Mouse (Mus musculus): Measurements from ENCODE around the gene Ptprf. TPM values are rescaled to one million over a fixed set of nuclear protein-coding genes. Genes with fewer than 3 reads are reported as not detected.

Gene Ptprf
- total RNA-seq, 2 experiments from 2014 or later: 229 to 232 TPM

DNA sequence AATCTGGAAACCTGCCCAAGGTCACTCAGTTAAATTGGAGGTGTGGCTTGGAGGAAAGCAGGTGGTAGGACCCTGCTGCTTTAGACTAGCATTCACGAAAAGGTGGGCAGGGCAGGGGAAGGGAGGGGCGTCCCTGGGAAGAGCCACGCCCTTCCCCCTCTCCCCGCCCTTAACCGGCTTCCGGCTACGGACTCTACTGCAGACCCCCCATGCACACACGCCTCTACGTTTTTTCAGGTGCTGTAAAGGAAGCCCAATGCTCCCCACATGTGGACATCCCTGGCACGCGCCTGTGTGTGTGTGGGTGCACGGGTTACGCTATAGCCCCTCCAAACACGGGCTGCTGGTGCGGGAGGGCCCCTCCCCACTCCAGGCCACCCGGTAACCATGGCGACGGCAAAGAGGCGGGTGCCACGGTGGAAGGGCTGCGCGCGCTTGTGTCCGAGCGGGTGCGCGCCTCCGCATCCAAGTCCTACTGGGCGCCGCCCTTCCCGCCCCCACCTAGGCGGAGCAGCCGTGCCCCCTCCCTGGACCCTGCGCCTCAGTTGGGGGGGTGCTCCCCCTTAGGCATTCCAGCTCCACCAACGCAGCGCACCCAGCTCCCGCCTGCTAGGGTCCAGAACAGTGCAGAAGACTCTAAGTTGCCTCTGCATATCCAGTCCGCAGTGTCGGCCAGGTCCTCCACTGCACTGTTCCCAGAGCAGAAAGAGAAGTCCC, 30.5 kb downstream of the Ptprf start:
- peak; percentile 83 for DNase-seq
- intact Hi-C loops (cut with DNase I): no loop called here

DNA sequence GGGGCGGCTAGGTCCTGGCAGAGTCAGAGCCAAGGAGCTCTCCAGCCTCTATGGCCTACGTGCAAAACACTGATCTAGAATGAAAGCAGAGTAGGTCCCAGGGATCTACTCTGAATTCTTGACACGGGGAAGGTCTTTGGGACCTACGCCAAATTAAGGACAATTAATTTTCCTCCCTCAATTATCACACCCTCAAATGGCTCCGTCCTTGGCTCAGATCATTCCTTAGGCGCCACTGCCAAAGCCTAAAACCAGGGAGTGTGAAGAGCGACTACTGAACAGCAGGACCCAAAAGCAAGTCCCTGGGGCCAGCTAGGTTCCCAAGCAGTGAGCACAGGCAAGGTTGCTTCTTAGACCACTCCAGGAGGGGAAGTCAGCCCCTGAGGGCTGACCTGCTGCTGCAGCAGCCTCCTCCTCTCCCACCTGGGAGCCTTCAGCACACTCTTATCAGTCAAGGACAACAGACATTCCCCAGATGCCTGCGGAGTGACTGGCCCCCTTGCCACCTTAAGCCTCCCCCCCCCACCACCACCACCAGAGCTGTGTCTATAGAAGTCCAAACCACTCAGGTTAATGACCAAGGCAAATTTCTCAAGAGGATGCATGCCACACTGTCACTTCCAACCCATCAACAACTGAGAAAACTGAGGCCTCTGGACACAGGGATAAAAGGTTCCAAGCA, 31.3 kb downstream of the Ptprf start:
- peak; percentile 38 for DNase-seq
- intact Hi-C loops (cut with DNase I): no loop called here

DNA sequence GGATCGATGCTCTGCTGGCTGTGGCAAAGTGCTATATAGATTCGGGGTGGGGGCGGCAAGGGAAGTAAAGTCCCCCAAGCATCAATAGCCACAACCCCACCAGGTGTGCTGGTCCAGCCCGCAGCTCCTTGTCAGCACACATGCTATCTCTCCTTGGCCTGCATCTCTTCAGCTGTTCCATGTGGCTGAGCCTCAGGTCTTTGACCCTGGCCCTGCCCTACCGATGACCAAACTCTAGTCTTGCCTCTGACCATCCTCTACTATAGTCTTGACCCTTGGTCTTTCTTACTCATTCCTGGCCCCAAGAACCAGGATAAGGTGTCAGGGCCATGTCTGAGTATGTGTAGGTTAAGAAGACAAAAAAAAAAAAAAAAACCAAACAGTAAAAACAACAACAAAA, 33.2 kb downstream of the Ptprf start:
- no peak for DNase-seq
- intact Hi-C loops (cut with DNase I): no loop called here

DNA sequence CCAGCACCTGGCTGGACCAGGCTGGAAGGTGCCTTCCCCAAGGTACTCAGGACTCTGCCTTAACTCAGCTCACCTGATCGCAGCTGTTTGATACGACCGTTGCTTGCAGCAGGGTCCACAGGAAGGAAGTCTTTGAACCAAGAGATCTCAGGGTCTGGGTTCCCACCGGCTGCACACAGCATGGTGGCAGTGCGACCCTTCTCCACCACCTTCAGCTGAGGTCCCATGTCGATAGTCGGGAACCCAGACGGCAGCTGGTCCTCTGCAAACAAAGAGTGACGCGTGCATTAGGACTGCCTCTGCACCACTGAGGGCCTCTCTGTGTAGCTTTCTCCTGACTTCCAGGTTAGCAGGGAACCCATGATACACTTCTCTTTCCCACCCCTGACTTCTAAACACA, 33.8 kb downstream of the Ptprf start:
- intact Hi-C loops (cut with DNase I): no loop called here
- DNase-seq: no peak

DNA sequence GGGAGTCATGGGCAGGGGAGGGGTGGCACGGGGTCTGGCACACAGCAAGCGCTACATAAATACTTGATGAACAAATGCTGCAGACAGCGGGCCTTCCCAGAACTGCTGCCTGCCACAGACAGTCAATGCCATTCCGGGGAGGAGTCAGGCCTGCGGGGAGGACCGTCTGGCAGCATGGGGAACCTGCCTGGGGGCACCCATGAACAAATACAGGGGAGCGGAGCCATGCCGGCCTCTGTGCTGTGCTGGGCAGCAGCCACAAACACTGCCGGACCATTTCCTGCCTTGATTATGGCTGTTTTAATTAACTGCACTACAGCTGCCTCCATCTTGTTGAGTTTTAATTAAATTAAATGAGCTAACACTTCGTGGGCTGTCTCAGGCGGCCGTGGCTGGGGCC, 35.0 kb downstream of the Ptprf start:
- peak; percentile 35 for DNase-seq
- intact Hi-C loops (cut with DNase I): no loop called here

DNA sequence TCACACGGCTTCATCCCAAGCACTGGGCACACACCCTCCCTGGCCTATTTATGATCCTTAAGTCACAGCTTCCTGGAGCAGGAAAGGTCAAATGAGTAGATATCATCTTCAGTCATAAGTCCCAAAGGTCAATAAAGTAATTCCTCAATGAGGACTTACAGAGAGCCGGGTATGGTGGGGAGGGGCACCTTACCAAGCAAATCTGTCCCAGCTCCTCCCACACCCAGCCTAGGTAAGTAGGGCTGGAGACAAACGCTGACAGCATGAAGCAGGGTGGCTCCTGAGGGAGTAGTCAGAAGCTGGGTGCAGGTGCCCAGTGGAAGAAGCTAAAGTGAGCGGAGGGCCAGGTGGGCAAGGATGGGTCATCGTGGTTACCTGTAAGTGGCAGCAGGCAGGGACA, 36.3 kb downstream of the Ptprf start:
- intact Hi-C loops (cut with DNase I): no loop called here
- DNase-seq: no peak

DNA sequence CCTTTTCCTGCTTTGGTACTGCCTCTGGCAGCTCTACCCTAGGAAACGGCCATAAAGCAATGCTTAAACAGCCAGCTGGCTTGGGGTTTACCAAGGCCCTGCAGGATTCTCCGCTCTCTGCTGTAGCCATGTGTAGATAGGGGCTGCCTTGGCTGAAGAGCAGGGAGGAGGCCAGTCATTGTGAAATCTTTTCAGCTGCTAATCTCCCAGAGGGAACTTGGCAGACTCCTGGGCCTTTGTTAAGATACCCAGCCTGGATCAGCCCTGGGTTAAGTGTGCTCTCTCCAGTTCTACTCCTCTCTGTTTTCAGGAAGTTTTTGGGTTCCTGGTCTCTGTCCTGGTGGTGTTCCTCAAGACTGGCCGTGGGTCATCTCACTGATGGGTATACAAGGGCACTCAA, 43.9 kb downstream of the Ptprf start:
- intact Hi-C loops (cut with DNase I): no loop called here
- DNase-seq: no peak

DNA sequence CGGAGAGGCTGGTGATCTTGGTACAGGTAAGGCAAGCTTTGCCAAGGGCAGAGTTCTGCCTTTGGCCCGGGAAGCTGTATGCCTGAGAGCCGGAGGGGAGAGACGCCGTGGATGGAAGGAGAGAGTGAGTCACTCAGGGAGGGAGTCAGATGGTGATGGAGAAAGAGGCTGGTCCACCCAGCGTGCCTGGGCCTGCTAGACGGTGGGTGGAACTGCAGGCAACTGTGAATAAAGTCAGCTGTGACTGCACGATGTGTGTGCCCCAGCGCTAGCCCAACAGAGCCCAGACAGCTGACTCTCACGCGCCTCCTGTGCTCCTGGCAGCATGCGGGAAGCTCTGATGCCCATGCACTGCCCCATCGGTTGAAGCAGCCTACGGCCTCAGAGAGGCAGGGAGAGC, 45.4 kb downstream of the Ptprf start:
- no peak for DNase-seq
- intact Hi-C loops (cut with DNase I): no loop called here

DNA sequence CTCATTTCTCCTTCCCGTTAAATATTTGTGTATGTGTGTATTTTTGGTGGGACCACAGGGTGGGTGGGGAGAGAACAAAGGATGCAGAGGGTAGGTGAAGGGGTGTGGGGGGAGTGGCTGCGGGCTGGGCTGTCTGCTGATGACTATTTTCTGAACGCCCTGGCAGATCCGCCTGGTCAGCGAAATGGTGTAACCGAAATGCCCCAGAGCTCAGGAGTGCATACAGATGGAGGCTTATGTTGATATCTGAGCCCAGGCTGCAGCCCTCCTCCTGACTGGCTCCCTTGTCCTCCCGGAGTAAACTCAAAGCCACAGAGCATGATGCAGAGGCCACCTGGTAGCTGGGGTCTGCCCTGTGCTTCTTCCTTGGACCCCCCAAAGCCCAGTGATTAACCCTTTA, 47.4 kb downstream of the Ptprf start:
- intact Hi-C loops (cut with DNase I): no loop called here

DNA sequence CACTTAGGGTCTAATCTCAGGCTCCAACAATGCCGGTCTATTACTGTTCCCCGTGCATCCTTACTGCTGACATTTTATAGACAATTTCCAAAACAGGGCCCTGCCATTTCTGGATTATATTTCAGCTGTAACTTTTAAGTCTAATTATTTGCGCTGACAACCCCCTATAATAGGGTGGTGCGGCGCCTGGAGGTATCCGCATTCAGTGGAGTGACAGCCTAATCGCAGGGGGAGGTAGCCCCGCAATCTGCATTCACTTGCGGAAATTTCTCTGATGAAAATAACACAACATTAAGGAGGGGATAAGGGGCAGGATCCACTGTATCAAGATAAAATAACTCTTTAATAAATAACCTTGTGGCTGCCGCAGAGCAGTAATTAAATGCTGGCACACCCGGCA, 47.9 kb downstream of the Ptprf start:
- DNase-seq: no peak
- intact Hi-C loops (cut with DNase I): no loop called here

More for the DNA sequence above, 47.4 kb downstream of the Ptprf start:
- DNase-seq: no peak

DNA sequence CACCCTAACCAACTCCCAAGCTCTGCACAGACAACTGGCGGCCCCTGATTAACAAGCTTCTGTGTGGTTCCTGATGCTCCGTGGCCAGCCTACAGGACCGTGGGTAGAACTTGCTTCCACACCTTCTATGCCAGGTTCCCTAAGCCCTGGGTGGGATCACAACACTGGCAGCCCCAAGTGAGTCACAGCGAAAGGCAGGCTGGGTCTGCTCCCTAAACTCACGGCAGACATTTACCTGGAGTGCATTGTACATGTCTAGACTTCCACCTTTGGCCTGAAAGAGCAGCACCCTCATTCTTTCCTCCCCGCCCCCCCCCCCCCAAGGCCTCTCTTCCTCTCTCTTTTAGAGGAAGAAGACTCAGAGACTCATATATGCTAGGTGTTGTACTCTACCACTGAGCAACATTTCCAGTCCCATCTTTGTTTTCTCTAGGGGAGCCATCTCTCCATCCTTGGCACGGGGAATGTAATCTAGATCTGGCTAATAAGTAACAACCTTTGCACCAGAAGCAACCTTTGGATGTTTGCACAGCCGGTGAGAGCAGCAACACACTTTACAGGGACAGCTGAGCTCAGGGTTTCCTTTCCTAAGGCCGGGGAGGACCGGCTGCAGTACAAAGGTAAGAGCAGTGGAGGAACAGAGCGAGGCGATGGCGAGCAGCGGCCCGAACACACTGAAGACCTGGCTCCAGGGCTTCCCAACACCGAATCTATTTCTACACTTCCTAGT, 51.1 kb downstream of the Ptprf start:
- intact Hi-C loops (cut with DNase I): no loop called here

DNA sequence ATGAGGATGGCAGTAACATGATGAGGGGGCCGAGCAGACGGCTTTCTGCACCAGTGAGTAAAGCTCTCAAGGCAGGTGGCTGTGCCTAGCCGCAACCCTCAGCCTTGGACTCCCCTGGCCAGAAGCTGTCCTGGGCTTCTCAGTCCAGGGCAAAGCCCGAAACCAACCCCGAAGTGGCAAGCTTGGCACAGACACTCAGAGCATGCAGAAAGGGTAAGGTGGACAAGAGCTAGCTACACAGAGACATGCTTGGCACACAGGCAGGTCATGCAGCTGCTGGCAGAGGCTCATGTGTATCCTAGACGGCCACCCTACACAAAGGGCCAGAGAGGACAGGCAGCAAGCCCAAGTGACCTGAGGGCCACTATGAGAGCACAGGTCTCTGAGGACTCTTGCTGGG, 52.5 kb downstream of the Ptprf start:
- intact Hi-C loops (cut with DNase I): no loop called here
- DNase-seq: no peak

More for the DNA sequence above, 51.1 kb downstream of the Ptprf start:
- no peak for DNase-seq

DNA sequence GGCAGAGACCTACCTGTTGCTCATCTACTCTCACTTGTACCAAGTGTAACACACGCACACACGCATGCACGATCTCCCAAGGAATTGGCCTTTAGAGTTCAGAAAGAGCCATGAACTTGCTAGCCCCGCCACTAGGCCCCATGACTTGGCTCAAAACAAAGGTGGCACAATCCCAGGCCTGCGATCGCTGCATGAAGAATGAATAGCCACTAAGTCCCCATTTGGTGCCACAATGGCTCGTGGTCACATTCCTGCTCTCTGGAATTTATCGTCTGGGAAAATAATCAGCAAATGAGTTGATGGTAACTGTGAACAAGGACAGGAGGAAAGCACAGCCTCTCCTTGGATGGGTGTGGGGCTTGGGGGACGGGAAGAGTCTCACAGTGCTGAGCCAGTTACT, 54.3 kb downstream of the Ptprf start:
- no peak for DNase-seq
- intact Hi-C loops (cut with DNase I): no loop called here

DNA sequence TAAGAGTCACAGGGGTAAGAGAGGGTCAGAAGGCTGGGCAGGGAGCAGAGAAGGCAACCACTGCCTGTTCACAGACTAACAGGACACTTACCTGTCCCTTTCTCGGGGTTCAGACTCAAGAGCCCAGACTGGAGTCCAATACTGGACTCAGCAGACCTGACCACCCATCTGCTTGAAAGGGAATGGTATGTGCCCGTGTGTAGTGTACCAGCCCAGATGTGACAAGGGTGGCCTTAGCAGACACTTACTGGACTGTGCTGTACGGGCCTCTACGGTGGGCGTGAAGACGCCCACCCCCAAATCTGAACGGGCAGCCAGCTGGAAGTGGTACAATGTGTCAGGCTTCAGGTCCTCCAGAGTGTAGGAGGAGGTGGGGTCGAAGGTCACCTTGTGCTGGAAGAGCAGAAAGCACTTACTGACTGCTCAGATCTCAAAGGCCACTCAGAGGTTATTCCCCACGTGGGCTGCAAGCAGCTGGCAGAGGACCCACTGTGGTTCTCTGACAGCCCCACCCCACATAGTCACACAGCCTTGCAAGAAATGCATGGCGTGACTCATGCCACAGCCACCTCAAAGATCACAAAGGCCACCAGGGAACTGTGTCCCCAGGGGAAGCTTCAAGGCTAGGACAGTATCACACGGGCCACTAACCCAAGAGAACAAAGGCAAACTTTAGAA, 56.4 kb downstream of the Ptprf start:
- intact Hi-C loops (cut with DNase I): no loop called here
- no peak for DNase-seq

DNA sequence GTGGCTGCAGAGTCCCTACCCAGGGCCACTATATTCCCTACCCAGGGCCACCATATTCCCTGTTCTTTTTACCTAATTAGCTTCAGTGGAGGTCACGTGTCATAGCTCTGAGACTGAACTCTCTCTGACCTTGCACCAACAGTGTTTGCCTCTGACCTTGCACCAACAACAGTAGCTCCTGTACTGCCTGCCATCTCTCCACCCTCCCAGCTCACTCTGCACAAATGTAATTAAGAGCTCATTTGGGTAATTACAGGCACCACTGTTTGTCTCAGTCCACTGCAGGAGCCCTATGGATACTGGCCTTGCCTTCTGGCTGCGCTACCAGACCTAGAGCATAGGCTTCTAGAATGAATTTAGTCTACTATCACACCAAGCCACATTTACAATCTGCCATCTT, 57.3 kb downstream of the Ptprf start:
- DNase-seq: no peak
- intact Hi-C loops (cut with DNase I): no loop called here

DNA sequence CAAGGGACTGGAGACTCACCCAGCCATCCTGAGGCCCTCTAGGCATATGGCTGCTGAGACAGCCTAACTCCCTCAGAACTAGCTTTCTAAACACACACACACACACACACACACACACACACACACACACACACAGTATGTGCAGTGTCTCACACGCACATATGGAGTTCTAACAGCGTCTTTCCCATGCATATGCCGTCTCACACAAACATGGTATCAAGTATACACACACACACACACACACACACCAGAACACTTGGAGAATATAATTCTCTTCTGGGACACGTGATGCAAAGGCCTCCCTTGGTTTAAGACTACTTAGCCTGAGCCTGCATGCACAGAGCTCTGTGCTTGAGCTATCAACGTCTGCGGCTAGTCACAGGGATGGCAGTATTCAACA, 59.3 kb downstream of the Ptprf start:
- DNase-seq: no peak
- intact Hi-C loops (cut with DNase I): no loop called here

DNA sequence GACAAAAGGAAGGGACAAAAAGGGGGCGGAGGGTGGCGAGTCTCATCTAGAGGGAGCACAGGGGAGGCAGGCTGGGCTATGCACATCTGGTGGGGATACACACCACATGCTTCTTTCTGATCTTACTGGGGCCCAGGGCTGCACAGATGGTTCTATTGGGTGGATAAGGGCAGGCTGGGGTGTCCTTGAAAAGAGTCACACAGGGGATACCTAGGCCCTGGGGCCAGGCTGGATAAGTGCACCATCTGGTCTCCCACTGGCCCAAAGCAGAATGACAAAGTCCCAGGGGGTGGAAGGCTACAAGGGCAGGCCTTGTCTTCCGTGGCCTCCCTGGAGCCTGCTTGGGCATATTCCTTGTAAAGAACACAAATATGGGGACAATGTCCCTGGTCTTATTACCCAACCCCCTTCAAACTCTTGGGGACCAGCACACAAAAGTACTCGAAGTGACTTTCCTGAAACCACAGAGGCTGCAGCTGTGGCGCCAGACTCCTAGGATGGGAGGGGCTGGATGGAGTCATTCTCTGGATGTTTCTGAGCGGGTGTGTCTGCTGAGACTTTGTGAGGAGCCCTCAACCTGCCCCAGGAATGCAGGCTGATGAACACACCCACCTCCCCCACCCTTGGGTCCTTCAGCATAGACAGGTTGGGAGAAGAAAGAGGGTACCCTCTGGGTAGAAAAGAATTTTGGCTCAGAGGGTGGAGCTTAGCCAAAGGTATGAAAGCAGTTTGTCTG, 62.0 kb downstream of the Ptprf start:
- intact Hi-C loops (cut with DNase I): no loop called here
- no peak for DNase-seq

DNA sequence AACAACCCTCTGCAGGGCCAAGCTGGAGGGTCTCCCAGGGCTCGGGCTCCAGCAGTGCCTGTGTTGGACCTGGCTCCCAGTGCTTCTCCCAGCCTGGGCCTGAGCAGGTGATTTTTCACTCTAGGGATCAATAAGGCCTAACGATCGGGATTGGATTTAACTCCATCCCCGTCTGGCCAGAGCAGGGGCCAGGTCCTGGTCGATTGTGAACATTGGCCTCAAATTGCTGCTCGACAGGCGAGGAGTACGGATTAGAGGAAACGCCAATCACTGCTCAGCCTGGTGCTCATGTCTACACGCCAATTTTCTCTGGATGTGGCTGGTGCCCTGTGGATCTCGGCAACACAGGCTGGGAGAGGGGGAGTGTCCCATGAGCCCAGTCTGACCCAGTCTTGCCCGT, 63.8 kb downstream of the Ptprf start:
- intact Hi-C loops (cut with DNase I): no loop called here
- no peak for DNase-seq

DNA sequence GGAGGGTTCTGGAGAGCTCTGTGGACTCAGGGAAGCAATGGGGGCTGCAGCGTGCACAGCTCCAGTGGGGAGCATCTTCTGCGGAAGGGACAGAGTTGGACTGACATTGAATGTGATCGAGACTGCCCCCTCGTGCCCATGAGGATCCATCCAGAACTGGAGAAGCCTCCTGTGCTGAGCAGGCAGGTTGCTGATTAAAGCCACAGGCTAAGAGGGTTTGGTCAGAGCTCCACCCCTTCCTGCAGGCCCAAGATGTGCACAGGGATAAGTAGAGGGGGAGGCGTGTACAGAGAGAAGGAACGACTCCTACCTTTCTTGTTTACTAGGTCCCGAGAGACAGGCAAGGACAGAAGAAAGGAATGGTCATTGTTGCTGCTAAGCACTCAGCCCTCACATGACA, 69.9 kb downstream of the Ptprf start:
- DNase-seq: no peak
- intact Hi-C loops (cut with DNase I): no loop called here

DNA sequence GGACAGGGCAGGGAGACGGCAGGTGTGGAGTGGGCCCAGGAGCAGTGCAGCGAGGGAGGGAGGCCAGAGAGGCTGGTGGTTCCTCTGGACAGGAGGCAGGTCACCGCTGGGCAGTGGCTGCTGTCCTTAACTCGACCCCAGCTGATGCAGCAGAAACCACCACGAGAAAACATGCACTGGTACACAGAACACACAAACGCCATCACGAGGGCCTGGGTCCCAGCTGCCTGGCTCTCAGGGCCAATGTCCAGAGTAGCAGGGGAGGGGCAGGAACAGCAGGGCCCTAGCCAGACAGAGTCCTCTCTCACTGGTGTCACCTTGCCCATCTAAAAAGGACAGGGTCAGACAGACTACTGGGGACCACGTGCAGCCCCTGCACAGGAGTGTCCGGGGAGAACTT, 70.4 kb downstream of the Ptprf start:
- no peak for DNase-seq
- intact Hi-C loops (cut with DNase I): no loop called here

DNA sequence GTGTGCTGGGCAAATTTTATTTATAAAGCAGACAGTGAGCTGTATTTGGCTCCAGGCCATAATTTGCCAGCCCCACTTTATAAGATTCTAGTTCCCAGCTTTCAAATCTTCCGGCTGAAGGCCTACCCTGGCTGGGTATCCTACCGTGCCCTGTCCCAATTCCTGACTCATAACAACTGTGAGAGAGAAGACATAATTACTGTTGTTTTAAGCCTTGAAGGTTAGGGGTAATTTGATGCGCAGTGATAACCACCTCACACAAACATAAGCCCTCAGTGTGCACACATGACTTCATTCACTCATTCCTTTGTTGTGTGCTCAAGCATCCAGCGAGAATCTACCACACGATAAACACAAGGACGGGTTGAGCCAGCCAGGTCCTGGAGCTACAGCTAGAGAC, 71.7 kb downstream of the Ptprf start:
- no peak for DNase-seq
- intact Hi-C loops (cut with DNase I): loop anchor here (5.0 kb wide), 1 partner anchor 73 kb away; the partner anchor contains the start of gene Ptprf
